Mouse (Mus musculus) myocyte (in vitro differentiated cells): ENCODE results near the gene A630076J17Rik. TPM values are rescaled to one million over a fixed set of nuclear protein-coding genes. Genes with fewer than 3 reads are reported as not detected.

Source experiments
- H3K27me3 ChIP-seq: one replicate; pipeline ENCODE4 v1.6.1; 2011; ENCODE audit not compliant: control insufficient read depth, insufficient read depth, insufficient read length
- H3K36me3 ChIP-seq: one replicate; pipeline ENCODE4 v1.6.1; 2011; ENCODE audit not compliant: control insufficient read depth, insufficient read depth
- H3K4me2 ChIP-seq: one replicate; pipeline ENCODE4 v1.6.1; 2011; ENCODE audit warnings: low read depth, control low read depth
- H3K4me3 ChIP-seq: one replicate; pipeline ENCODE4 v1.5.1; 2011; ENCODE audit warnings: mild to moderate bottlenecking, control low read depth, moderate library complexity
- H3K79me2 ChIP-seq: one replicate; pipeline ENCODE4 v1.6.1; 2011; ENCODE audit not compliant: control insufficient read depth, insufficient read depth
- H3ac ChIP-seq: one replicate; pipeline ENCODE4 v1.6.1; 2011; ENCODE audit not compliant: control insufficient read depth, insufficient read length
- CEBPB ChIP-seq: IDR thresholded peaks from 2 replicates; pipeline ENCODE4 v1.6.1; 2011; ENCODE audit warnings: mild to moderate bottlenecking, moderate library complexity; ENCODE audit not compliant: poor library complexity, insufficient read depth, severe bottlenecking
- E2F4 ChIP-seq: IDR thresholded peaks from one replicate; pipeline ENCODE4 v1.6.1; 2011; ENCODE audit warnings: mild to moderate bottlenecking, control low read depth, moderate library complexity; ENCODE audit not compliant: insufficient read depth
- MAX ChIP-seq: IDR thresholded peaks from one replicate; pipeline ENCODE4 v1.6.1; 2011; ENCODE audit warnings: low read depth, mild to moderate bottlenecking, control low read depth
- MYOD1 ChIP-seq, 3 experiments: IDR thresholded peaks; one replicate each; pipeline ENCODE4 v1.6.1; 2011; ENCODE audit warnings: control low read depth in 2 of 3, low read depth in 2 of 3, mild to moderate bottlenecking in 2 of 3, moderate library complexity in 1 of 3; ENCODE audit not compliant: insufficient read length in 2 of 3, control insufficient read depth in 1 of 3
- MYOG ChIP-seq, 3 experiments: IDR thresholded peaks; one replicate each; pipeline ENCODE4 v1.6.1; 2011; ENCODE audit warnings: control low read depth in 2 of 3, low read depth in 2 of 3, mild to moderate bottlenecking in 2 of 3; ENCODE audit not compliant: insufficient read length in 2 of 3, control insufficient read depth in 1 of 3, insufficient read depth in 1 of 3
- POLR2A ChIP-seq: IDR thresholded peaks from one replicate; pipeline ENCODE4 v1.6.1; 2011; ENCODE audit warnings: low read depth, mild to moderate bottlenecking, control low read depth, moderate library complexity; ENCODE audit not compliant: insufficient read length
- POLR2AphosphoS2 ChIP-seq: IDR thresholded peaks from one replicate; pipeline ENCODE4 v1.6.1; 2011; ENCODE audit warnings: low read depth, control low read depth; ENCODE audit not compliant: insufficient read length
- REST ChIP-seq: IDR thresholded peaks from one replicate; pipeline ENCODE4 v1.6.1; 2011; ENCODE audit warnings: mild to moderate bottlenecking, control low read depth, moderate library complexity; ENCODE audit not compliant: insufficient read depth, insufficient read length
- SRF ChIP-seq: IDR thresholded peaks from one replicate; pipeline ENCODE4 v1.6.1; 2011; ENCODE audit warnings: low read depth; ENCODE audit not compliant: control insufficient read depth, insufficient read length
- TCF12 ChIP-seq: IDR thresholded peaks from one replicate; pipeline ENCODE4 v1.6.1; 2011; ENCODE audit warnings: mild to moderate bottlenecking, control low read depth; ENCODE audit not compliant: poor library complexity, insufficient read depth, severe bottlenecking
- TCF3 ChIP-seq: IDR thresholded peaks from one replicate; pipeline ENCODE4 v1.6.1; 2011; ENCODE audit warnings: low read depth, control low read depth; ENCODE audit not compliant: insufficient read length
- USF1 ChIP-seq: IDR thresholded peaks from one replicate; pipeline ENCODE4 v1.6.1; 2011; ENCODE audit warnings: low read depth, mild to moderate bottlenecking, control low read depth, moderate library complexity
- polyA plus RNA-seq: library from polyadenylated mRNA; unstranded; fragments of >200 nt; fragmentation: generic; extraction: Trizol; gene quantifications from one replicate; pipeline ENCODE4 v1.2.1, GENCODE M21; 2012; ENCODE audit warnings: missing spikeins

The A630076J17Rik gene
- polyA plus RNA-seq, 1 experiment, result not detected

- TF ChIP-seq USF1, result no peak
- TF ChIP-seq POLR2A, result no peak
- no peak for TF ChIP-seq REST
- no peak for TF ChIP-seq MYOD1 (IDR thresholded peaks at IDR 0.05; ENCODE audit: control insufficient read depth in 1 of 3, insufficient read length in 2 of 3, low read depth in 2 of 3)
- no peak for TF ChIP-seq MAX
- TF ChIP-seq TCF12, result no peak
- no peak for TF ChIP-seq CEBPB
- no peak for TF ChIP-seq SRF
- no peak for TF ChIP-seq MYOG (IDR thresholded peaks at IDR 0.05; ENCODE audit: control insufficient read depth in 1 of 3, insufficient read depth in 1 of 3, insufficient read length in 2 of 3, low read depth in 2 of 3)
- TF ChIP-seq POLR2AphosphoS2, result no peak
- no peak for TF ChIP-seq TCF3
- TF ChIP-seq E2F4, result no peak
- Histone ChIP-seq H3K36me3 (no peaks in the 10 kb centered on the region), H3K27me3 (peaks cover 29% of the 10 kb centered on the region), H3ac (no peak overlapping the region), H3K79me2 (no peaks in the 10 kb centered on the region), H3K4me3 (no peak overlapping the region), H3K4me2 (no peak overlapping the region)
Measured at GRCm38 (mm10) chr3:107187022-107187421, 43.4 kb upstream of the A630076J17Rik start.

- TF ChIP-seq TCF12 (no peak), E2F4 (no peak), MYOG (IDR thresholded peaks at IDR 0.05; ENCODE audit: control insufficient read depth in 1 of 3, insufficient read depth in 1 of 3, insufficient read length in 2 of 3, low read depth in 2 of 3) (no peak), MAX (no peak), MYOD1 (IDR thresholded peaks at IDR 0.05; ENCODE audit: control insufficient read depth in 1 of 3, insufficient read length in 2 of 3, low read depth in 2 of 3) (no peak), POLR2AphosphoS2 (no peak), TCF3 (no peak), CEBPB (no peak), USF1 (no peak), REST (no peak), POLR2A (no peak), SRF (no peak)
Measured at GRCm38 (mm10) chr3:107188226-107188899, 42.1 kb upstream of the A630076J17Rik start.

GRCm38 (mm10) chr3:107201310-107202180, 28.9 kb upstream of the A630076J17Rik start:
- no peaks in the 10 kb centered on the region for H3K36me3 ChIP-seq
- H3K4me2 ChIP-seq, result no peak overlapping the region

More at GRCm38 (mm10) chr3:107188226-107188899, 42.1 kb upstream of the A630076J17Rik start:
- H3K36me3 ChIP-seq, result no peaks in the 10 kb centered on the region
- H3K4me3 ChIP-seq, result no peak overlapping the region
- no peak overlapping the region for H3ac ChIP-seq
- H3K27me3 ChIP-seq, result peaks cover 34% of the 10 kb centered on the region
- H3K4me2 ChIP-seq, result no peak overlapping the region
- no peaks in the 10 kb centered on the region for H3K79me2 ChIP-seq

DNA sequence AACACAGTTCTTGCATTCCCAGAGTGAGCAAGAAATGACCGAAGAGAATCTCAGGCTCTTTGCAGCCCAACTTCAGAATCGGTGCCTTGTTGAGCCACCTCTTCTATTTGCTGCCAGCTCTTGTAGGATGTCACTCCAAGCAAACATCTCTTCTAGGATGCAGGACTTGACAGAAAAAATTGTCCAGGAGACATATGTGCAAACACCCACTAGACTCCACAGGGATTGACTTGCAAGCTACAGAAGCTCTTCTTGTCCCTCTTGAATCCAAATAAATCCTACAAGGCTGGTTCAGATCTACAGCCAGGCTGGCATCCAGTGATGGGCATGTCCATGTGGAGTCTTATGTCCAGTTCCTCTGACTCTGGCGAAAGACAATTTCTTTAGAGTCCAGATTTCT, 26.0 kb upstream of the A630076J17Rik start:
- TF ChIP-seq REST (no peak), POLR2A (no peak), MYOG (IDR thresholded peaks at IDR 0.05; ENCODE audit: control insufficient read depth in 1 of 3, insufficient read depth in 1 of 3, insufficient read length in 2 of 3, low read depth in 2 of 3) (no peak), POLR2AphosphoS2 (no peak), SRF (no peak), TCF3 (no peak), USF1 (no peak), TCF12 (no peak), MYOD1 (IDR thresholded peaks at IDR 0.05; ENCODE audit: control insufficient read depth in 1 of 3, insufficient read length in 2 of 3, low read depth in 2 of 3) (no peak), CEBPB (no peak), E2F4 (no peak), MAX (no peak)
- Histone ChIP-seq H3K36me3 (no peaks in the 10 kb centered on the region), H3ac (no peak overlapping the region), H3K4me2 (no peak overlapping the region), H3K27me3 (peaks cover 21% of the 10 kb centered on the region), H3K79me2 (no peaks in the 10 kb centered on the region), H3K4me3 (no peak overlapping the region)

More at GRCm38 (mm10) chr3:107201310-107202180, 28.9 kb upstream of the A630076J17Rik start:
- no peak overlapping the region for H3ac ChIP-seq
- H3K79me2 ChIP-seq, result no peaks in the 10 kb centered on the region
- no peak overlapping the region for H3K4me3 ChIP-seq
- TF ChIP-seq POLR2AphosphoS2 (no peak), E2F4 (no peak), USF1 (no peak), TCF12 (no peak), MYOG (IDR thresholded peaks at IDR 0.05; ENCODE audit: control insufficient read depth in 1 of 3, insufficient read depth in 1 of 3, insufficient read length in 2 of 3, low read depth in 2 of 3) (no peak), POLR2A (no peak), MAX (no peak), CEBPB (no peak)
- peaks cover 24% of the 10 kb centered on the region for H3K27me3 ChIP-seq
